Mouse (Mus musculus): ENCODE measurements around the gene Lkaaear1. TPM values are rescaled to one million over a fixed set of nuclear protein-coding genes. Genes with fewer than 3 reads are reported as not detected.
A peak's percentile ranks its signal among the peaks of the same experiment; 100 is the strongest.

The Lkaaear1 gene
- not detected in 2 replicates for polyA plus RNA-seq (2014; fragmentation: Nextera tagmentation; extraction: Ambion mirVana)

- Histone ChIP-seq H3K27me3 (ENCODE audit: control insufficient read depth, insufficient read depth, low read length) (no peaks in the 10 kb centered on the region), H3K36me3 (ENCODE audit: control insufficient read depth, insufficient read depth, low read length) (no peaks in the 10 kb centered on the region), H3K4me2 (ENCODE audit: low read length) (no peak within 1 kb of the TSS), H3K4me3 (ENCODE audit: control insufficient read depth in 1 of 2, insufficient read depth in 1 of 2, low read depth in 1 of 2, low read length in 2 of 2) (no peak within 1 kb of the TSS), H3K27ac (replicated peaks in 1 of 2; ENCODE audit: control insufficient read depth in 1 of 2, insufficient read depth in 1 of 2, low read depth in 2 of 2, low read length in 2 of 2) (no peak within 1 kb of the TSS), H3K4me1 (ENCODE audit: control insufficient read depth in 2 of 2, insufficient read depth in 2 of 2, low read length in 2 of 2) (no peaks in the 10 kb centered on the region; a peak in 2 of 4 replicates), H3K9me3 (ENCODE audit: control insufficient read depth, low read length) (no peaks in the 10 kb centered on the region), H3K9ac (ENCODE audit: low read length) (no peak within 1 kb of the TSS)
- 45% methylated on average over 5 of the region's 5 CpGs for WGBS
- no peak for ATAC-seq (ENCODE audit: insufficient number of reproducible peaks, insufficient read depth, low FRiP score, low read depth)
Observed at GRCm38 (mm10) chr2:181698241-181698640, at the start of gene Lkaaear1. Lkaaear1 (minus strand) TSS chr2:181698442.

- Histone ChIP-seq H3K9me3 (ENCODE audit: control insufficient read depth, low read length) (no peaks in the 10 kb centered on the region), H3K4me1 (ENCODE audit: control insufficient read depth in 2 of 2, insufficient read depth in 2 of 2, low read length in 2 of 2) (no peaks in the 10 kb centered on the region), H3K4me2 (ENCODE audit: low read length) (no peak overlapping the region), H3K27ac (replicated peaks in 1 of 2; ENCODE audit: control insufficient read depth in 1 of 2, insufficient read depth in 1 of 2, low read depth in 2 of 2, low read length in 2 of 2) (no peak overlapping the region), H3K4me3 (ENCODE audit: control insufficient read depth in 1 of 2, insufficient read depth in 1 of 2, low read depth in 1 of 2, low read length in 2 of 2) (no peak overlapping the region), H3K36me3 (ENCODE audit: control insufficient read depth, insufficient read depth, low read length) (no peaks in the 10 kb centered on the region), H3K9ac (ENCODE audit: low read length) (no peak overlapping the region), H3K27me3 (ENCODE audit: control insufficient read depth, insufficient read depth, low read length) (no peaks in the 10 kb centered on the region)
- no peak for ATAC-seq (ENCODE audit: insufficient number of reproducible peaks, insufficient read depth, low FRiP score, low read depth)
- 54% methylated on average over 3 of the region's 3 CpGs for WGBS
Observed at GRCm38 (mm10) chr2:181730051-181730450, 31.8 kb upstream of the Lkaaear1 start.

DNA sequence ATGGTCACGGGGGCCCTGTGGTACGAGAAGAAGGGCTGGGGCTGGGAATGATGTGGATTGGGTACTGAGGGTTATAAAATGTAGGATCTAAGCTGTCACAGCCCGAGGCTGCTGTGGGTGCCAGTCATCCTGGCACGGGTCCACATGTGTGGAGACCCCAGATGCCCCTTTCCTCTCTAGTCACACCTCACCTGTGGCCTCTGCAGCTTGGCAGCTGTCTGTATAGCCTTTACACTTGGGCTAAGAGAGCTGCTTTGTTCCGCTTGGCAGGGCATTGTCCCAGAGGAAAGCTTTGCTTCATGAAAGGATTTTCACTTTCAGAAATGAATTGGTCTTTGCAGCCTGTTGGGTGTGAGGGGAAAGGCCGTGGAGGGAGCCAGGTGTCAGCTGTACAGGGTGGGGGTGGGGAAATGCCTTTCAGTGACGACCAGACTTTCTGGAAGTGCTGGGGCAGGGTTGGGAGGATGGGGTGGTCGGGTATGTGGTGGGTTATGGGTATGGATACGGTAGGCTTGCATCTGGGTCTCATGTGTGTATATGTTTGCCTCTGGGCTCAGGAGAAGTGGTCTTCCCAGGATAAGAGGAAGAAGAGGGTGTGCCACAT lies 29.5 kb upstream of the Lkaaear1 start:
- no peaks in the 10 kb centered on the region for H3K27me3 ChIP-seq (ENCODE audit: control insufficient read depth, insufficient read depth, low read length)
- H3K4me3 ChIP-seq (ENCODE audit: control insufficient read depth in 1 of 2, insufficient read depth in 1 of 2, low read depth in 1 of 2, low read length in 2 of 2): no peak overlapping the region
- H3K4me1 ChIP-seq (ENCODE audit: control insufficient read depth in 2 of 2, insufficient read depth in 2 of 2, low read length in 2 of 2): no peaks in the 10 kb centered on the region
- no peaks in the 10 kb centered on the region for H3K9me3 ChIP-seq (ENCODE audit: control insufficient read depth, low read length)
- H3K4me2 ChIP-seq (ENCODE audit: low read length): no peak overlapping the region
- WGBS: 48% methylated on average over 9 of the region's 9 CpGs
- no peak overlapping the region for H3K9ac ChIP-seq (ENCODE audit: low read length)
- no peak for ATAC-seq (ENCODE audit: insufficient number of reproducible peaks, insufficient read depth, low FRiP score, low read depth)
- no peaks in the 10 kb centered on the region for H3K36me3 ChIP-seq (ENCODE audit: control insufficient read depth, insufficient read depth, low read length)
- H3K27ac ChIP-seq (replicated peaks in 1 of 2; ENCODE audit: control insufficient read depth in 1 of 2, insufficient read depth in 1 of 2, low read depth in 2 of 2, low read length in 2 of 2): no peak overlapping the region

- no peak overlapping the region for H3K9ac ChIP-seq (ENCODE audit: low read length)
- no peak for ATAC-seq (ENCODE audit: insufficient number of reproducible peaks, insufficient read depth, low FRiP score, low read depth)
- no peak overlapping the region for H3K27ac ChIP-seq (replicated peaks in 1 of 2; ENCODE audit: control insufficient read depth in 1 of 2, insufficient read depth in 1 of 2, low read depth in 2 of 2, low read length in 2 of 2)
- H3K9me3 ChIP-seq (ENCODE audit: control insufficient read depth, low read length): no peaks in the 10 kb centered on the region
- H3K4me3 ChIP-seq (ENCODE audit: control insufficient read depth in 1 of 2, insufficient read depth in 1 of 2, low read depth in 1 of 2, low read length in 2 of 2): no peak overlapping the region
- peaks cover 7% of the 10 kb centered on the region; the same call in 1 of the 2 replicates for H3K36me3 ChIP-seq (ENCODE audit: control insufficient read depth, insufficient read depth, low read length)
- WGBS: 16% methylated on average over 3 of the region's 3 CpGs
- no peaks in the 10 kb centered on the region for H3K27me3 ChIP-seq (ENCODE audit: control insufficient read depth, insufficient read depth, low read length)
- H3K4me2 ChIP-seq (ENCODE audit: low read length): no peak overlapping the region
- H3K4me1 ChIP-seq (ENCODE audit: control insufficient read depth in 2 of 2, insufficient read depth in 2 of 2, low read length in 2 of 2): no peaks in the 10 kb centered on the region
Observed at GRCm38 (mm10) chr2:181722213-181722612, 24.0 kb upstream of the Lkaaear1 start.

DNA sequence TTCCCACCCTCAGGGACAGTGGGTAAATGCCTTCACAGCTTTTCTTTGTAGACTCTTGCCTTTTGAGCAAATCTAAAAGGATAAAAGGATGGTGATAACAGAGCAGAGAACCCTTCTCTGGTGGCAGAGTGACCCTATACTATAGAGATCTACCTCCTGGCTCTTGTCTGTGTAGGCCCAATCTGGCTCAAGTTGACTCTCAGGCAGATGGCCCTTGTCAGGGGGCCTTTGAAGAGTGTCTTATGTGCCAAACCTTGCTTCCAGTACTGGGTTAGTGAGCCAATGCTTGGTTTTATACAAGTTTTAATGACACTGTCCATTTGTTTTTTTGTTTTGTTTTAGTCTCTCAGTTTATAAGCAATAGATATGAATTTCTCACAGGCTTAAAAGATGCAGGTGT lies 23.0 kb upstream of the Lkaaear1 start:
- Histone ChIP-seq H3K27me3 (ENCODE audit: control insufficient read depth, insufficient read depth, low read length) (no peaks in the 10 kb centered on the region), H3K4me2 (ENCODE audit: low read length) (no peak overlapping the region), H3K4me3 (ENCODE audit: control insufficient read depth in 1 of 2, insufficient read depth in 1 of 2, low read depth in 1 of 2, low read length in 2 of 2) (no peak overlapping the region), H3K4me1 (ENCODE audit: control insufficient read depth in 2 of 2, insufficient read depth in 2 of 2, low read length in 2 of 2) (no peaks in the 10 kb centered on the region; a peak in 1 of 4 replicates), H3K9me3 (ENCODE audit: control insufficient read depth, low read length) (no peaks in the 10 kb centered on the region), H3K9ac (ENCODE audit: low read length) (no peak overlapping the region), H3K27ac (replicated peaks in 1 of 2; ENCODE audit: control insufficient read depth in 1 of 2, insufficient read depth in 1 of 2, low read depth in 2 of 2, low read length in 2 of 2) (no peak overlapping the region), H3K36me3 (ENCODE audit: control insufficient read depth, insufficient read depth, low read length) (peaks cover 7% of the 10 kb centered on the region; the same call in 1 of the 2 replicates)
- no peak for ATAC-seq (ENCODE audit: insufficient number of reproducible peaks, insufficient read depth, low FRiP score, low read depth)

- H3K36me3 ChIP-seq (ENCODE audit: control insufficient read depth, insufficient read depth, low read length): peaks cover 7% of the 10 kb centered on the region; the same call in 1 of the 2 replicates
- peaks cover 5 to 7% of the 10 kb centered on the region in 2 experiments; a peak in 3 of 4 replicates for H3K4me1 ChIP-seq (ENCODE audit: control insufficient read depth in 2 of 2, insufficient read depth in 2 of 2, low read length in 2 of 2)
- no peak overlapping the region for H3K4me2 ChIP-seq (ENCODE audit: low read length)
- H3K27me3 ChIP-seq (ENCODE audit: control insufficient read depth, insufficient read depth, low read length): no peaks in the 10 kb centered on the region
- H3K9ac ChIP-seq (ENCODE audit: low read length): no peak overlapping the region
- WGBS: 32% methylated on average over 3 of the region's 3 CpGs
- H3K4me3 ChIP-seq (ENCODE audit: control insufficient read depth in 1 of 2, insufficient read depth in 1 of 2, low read depth in 1 of 2, low read length in 2 of 2): no peak overlapping the region
- no peak overlapping the region for H3K27ac ChIP-seq (replicated peaks in 1 of 2; ENCODE audit: control insufficient read depth in 1 of 2, insufficient read depth in 1 of 2, low read depth in 2 of 2, low read length in 2 of 2)
- ATAC-seq (ENCODE audit: insufficient number of reproducible peaks, insufficient read depth, low FRiP score, low read depth): no peak
- no peaks in the 10 kb centered on the region for H3K9me3 ChIP-seq (ENCODE audit: control insufficient read depth, low read length)
Observed at GRCm38 (mm10) chr2:181720061-181720460, 21.8 kb upstream of the Lkaaear1 start.

DNA sequence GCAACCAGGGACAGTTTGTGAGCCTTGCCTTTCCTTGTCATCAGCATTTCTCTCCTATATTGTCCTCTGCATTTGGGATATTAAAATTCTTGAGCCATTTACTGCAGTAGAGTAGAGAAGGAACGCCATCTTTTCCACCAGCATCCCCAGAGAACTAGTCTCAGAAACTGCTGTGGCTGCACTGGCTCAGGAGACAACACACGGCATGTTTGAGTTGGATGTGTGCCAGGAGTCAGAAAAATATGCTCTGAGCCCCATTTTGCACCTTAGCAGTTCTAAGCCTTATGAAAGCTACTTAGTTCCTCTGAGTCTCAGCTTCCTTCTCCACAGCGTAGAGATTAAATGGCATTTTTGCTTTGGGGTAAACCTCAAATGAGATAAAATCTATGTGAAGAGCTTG lies 18.7 kb upstream of the Lkaaear1 start:
- Histone ChIP-seq H3K4me1 (ENCODE audit: control insufficient read depth in 2 of 2, insufficient read depth in 2 of 2, low read length in 2 of 2) (peaks cover 9 to 13% of the 10 kb centered on the region in 2 experiments; a peak in 3 of 4 replicates), H3K36me3 (ENCODE audit: control insufficient read depth, insufficient read depth, low read length) (peaks cover 7% of the 10 kb centered on the region; the same call in 1 of the 2 replicates), H3K27me3 (ENCODE audit: control insufficient read depth, insufficient read depth, low read length) (no peaks in the 10 kb centered on the region), H3K27ac (replicated peaks in 1 of 2; ENCODE audit: control insufficient read depth in 1 of 2, insufficient read depth in 1 of 2, low read depth in 2 of 2, low read length in 2 of 2) (no peak overlapping the region), H3K4me2 (ENCODE audit: low read length) (no peak overlapping the region), H3K9ac (ENCODE audit: low read length) (no peak overlapping the region), H3K9me3 (ENCODE audit: control insufficient read depth, low read length) (no peaks in the 10 kb centered on the region), H3K4me3 (ENCODE audit: control insufficient read depth in 1 of 2, insufficient read depth in 1 of 2, low read depth in 1 of 2, low read length in 2 of 2) (no peak overlapping the region)
- 47% methylated on average over 3 of the region's 3 CpGs for WGBS
- ATAC-seq (ENCODE audit: insufficient number of reproducible peaks, insufficient read depth, low FRiP score, low read depth): no peak

DNA sequence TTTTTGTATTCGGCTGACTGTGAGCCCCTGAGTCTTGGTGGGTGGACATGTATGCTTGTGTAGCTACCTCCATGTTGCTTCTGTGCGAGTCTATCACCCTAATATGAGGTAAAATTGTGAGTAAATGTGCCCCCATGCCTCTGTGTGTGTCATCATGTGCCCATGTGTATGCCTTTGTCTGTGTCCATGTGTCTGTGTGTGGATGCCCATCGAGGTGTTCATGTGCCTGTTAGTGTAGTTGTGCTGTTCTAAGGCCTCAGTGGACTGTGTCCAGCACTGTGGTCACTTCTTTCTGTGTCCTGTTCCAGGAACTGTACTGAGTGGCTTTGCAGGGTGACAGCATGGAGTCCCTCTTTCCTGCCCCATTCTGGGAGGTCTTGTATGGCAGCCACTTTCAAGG lies 17.1 kb upstream of the Lkaaear1 start:
- H3K27me3 ChIP-seq (ENCODE audit: control insufficient read depth, insufficient read depth, low read length): no peaks in the 10 kb centered on the region
- WGBS: 56% methylated on average over 3 of the region's 3 CpGs
- peak overlapping the region; percentile 35 to 42 for H3K4me3 ChIP-seq (ENCODE audit: control insufficient read depth in 1 of 2, insufficient read depth in 1 of 2, low read depth in 1 of 2, low read length in 2 of 2)
- peak overlapping the region; percentile 62 for H3K4me2 ChIP-seq (ENCODE audit: low read length)
- H3K27ac ChIP-seq (replicated peaks in 1 of 2; ENCODE audit: control insufficient read depth in 1 of 2, insufficient read depth in 1 of 2, low read depth in 2 of 2, low read length in 2 of 2): peak overlapping the region; percentile 69 to 77
- H3K9me3 ChIP-seq (ENCODE audit: control insufficient read depth, low read length): no peaks in the 10 kb centered on the region
- peaks cover 4% of the 10 kb centered on the region; the same call in 1 of the 2 replicates for H3K36me3 ChIP-seq (ENCODE audit: control insufficient read depth, insufficient read depth, low read length)
- peak overlapping the region; percentile 66 for H3K9ac ChIP-seq (ENCODE audit: low read length)
- peaks cover 9 to 13% of the 10 kb centered on the region in 2 experiments; a peak in 3 of 4 replicates for H3K4me1 ChIP-seq (ENCODE audit: control insufficient read depth in 2 of 2, insufficient read depth in 2 of 2, low read length in 2 of 2)
- ATAC-seq (ENCODE audit: insufficient number of reproducible peaks, insufficient read depth, low FRiP score, low read depth): no peak

Data from heart, embryonic 14.5 days (tissue).